Mouse (Mus musculus) embryo, embryonic 9.5 days (tissue): ENCODE measurements around the gene Tnik.

Experiments used
- DNase-seq: peaks from one replicate; pipeline ENCODE4 v3.0.0-alpha.2; 2017; ENCODE audit errors: extremely low spot score

Gene Tnik

GRCm38 (mm10) chr3:28477373-28477772 is 214.4 kb downstream of the Tnik start:
- DNase-seq = no peak

GRCm38 (mm10) chr3:28485716-28486115 is 222.7 kb downstream of the Tnik start:
- no peak for DNase-seq

- no peak for DNase-seq
These were observed 224.4 kb downstream of the Tnik start for GRCm38 (mm10) chr3:28487418-28487817.

- peak; percentile 11 for DNase-seq
These were observed 228.3 kb downstream of the Tnik start for GRCm38 (mm10) chr3:28491085-28492041.

- no peak for DNase-seq
These were observed 233.9 kb downstream of the Tnik start for GRCm38 (mm10) chr3:28496806-28497502.

GRCm38 (mm10) chr3:28497503-28497857 is 234.5 kb downstream of the Tnik start:
- DNase-seq = no peak

GRCm38 (mm10) chr3:28502697-28503096 is 239.7 kb downstream of the Tnik start:
- DNase-seq = no peak

- no peak for DNase-seq
These were observed 246.4 kb downstream of the Tnik start for GRCm38 (mm10) chr3:28509337-28509935.

GRCm38 (mm10) chr3:28523004-28523482 is 260.0 kb downstream of the Tnik start:
- DNase-seq = no peak

- no peak for DNase-seq
These were observed 260.6 kb downstream of the Tnik start for GRCm38 (mm10) chr3:28523541-28524165.

GRCm38 (mm10) chr3:28524562-28524961 is 261.5 kb downstream of the Tnik start:
- no peak for DNase-seq

- no peak for DNase-seq
These were observed 263.7 kb downstream of the Tnik start for GRCm38 (mm10) chr3:28526671-28527070.

GRCm38 (mm10) chr3:28527231-28527630 is 264.2 kb downstream of the Tnik start:
- DNase-seq = no peak

- no peak for DNase-seq
These were observed 266.5 kb downstream of the Tnik start for GRCm38 (mm10) chr3:28529548-28529947.

GRCm38 (mm10) chr3:28531294-28531956 is 268.4 kb downstream of the Tnik start:
- no peak for DNase-seq

- DNase-seq = no peak
These were observed 269.7 kb downstream of the Tnik start for GRCm38 (mm10) chr3:28532666-28533065.

GRCm38 (mm10) chr3:28540121-28540520 is 277.1 kb downstream of the Tnik start:
- DNase-seq = no peak

- DNase-seq = no peak
These were observed 279.9 kb downstream of the Tnik start for GRCm38 (mm10) chr3:28542941-28543340.

- no peak for DNase-seq
These were observed 280.5 kb downstream of the Tnik start for GRCm38 (mm10) chr3:28543380-28543984.

GRCm38 (mm10) chr3:28544345-28544869 is 281.4 kb downstream of the Tnik start:
- DNase-seq = no peak
